Mouse (Mus musculus) large intestine, adult 2 months (tissue): Measurements from ENCODE around the gene Boc. TPM values are rescaled to one million over a fixed set of nuclear protein-coding genes. Genes with fewer than 3 reads are reported as not detected.

Experiments used
- DNase-seq: peaks from one replicate; pipeline ENCODE4 v3.0.0-alpha.2; 2012; ENCODE audit warnings: low read depth, low spot score
- WGBS: fragments of 180-500 bp; shearing (Covaris S2); methylation state at CpG from one replicate; pipeline ENCODE4 v1.1.7; 2018; 5-methylcytosine and 5-hydroxymethylcytosine counted together
- polyA plus RNA-seq: library from polyadenylated mRNA; depleted of rRNA; stranded (reverse); fragments of >200 nt; gene quantifications from 2 replicates; pipeline ENCODE4 v1.2.3, GENCODE M21; 2012

Gene Boc
- polyA plus RNA-seq, 1 experiment = 4.4 TPM

DNA sequence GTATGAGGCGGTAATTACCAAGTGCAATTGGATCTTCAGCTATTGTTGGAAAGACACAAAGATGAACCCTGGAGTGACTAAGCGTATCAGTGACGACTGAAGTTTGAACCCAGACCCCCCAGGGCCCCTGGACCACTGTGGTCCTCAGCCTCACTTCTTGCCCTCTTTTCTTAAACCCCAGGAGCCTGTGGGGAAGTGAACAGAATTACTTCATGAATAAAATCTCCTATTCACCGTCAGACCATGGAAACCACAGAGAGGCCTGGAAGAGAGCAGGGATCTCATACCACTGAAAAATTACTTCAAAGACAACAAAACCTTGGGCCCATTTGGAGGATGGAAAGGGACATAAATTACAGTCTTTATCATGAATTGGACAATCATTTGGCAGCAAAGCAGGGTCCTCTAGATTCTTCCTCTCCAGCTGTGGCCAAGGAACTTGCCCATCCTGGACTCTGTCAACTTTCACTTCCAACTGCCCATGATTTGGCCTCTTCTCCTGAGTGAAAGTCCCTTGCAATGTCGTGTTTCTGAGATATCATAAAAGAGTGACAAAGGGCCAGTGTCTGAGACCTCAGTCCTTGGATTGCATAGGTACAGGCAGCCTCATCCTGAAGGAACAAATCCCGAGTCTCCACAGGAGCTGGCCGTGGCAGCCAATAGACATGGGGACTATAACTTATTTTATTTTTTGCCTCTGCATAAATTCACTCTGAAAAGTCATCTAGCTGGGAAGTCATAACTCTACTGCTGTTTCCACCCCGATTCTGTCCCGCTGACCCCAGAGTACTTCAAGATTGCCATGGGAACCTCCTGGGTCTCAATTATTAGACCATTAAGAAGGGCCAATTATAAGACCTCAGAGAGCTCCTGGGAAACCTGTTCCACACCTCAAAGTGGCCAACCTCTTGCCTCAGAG is 2.6 kb downstream of the Boc start:
- DNase-seq = no peak
- 31% methylated on average over 9 of the region's 9 CpGs for WGBS

DNA sequence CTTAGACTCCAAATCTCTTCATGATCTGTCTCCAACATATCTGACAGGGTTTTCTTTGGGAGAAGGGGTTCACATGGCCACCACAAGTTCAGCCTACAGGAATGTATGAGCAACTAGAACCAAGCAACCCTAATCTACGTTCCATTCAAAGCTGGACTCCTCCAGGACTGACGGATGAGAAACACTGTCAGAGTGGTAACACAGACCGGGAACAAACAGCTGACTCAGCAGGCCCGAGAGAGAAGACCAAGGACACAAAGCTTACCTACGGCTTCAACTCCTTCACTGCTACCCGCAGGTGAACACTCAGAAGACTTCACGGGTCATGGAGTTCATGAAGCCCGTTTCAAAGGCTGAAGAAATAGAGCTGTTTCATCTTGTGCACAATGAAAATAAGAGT is 4.8 kb downstream of the Boc start:
- WGBS = 44% methylated on average over 8 of the region's 8 CpGs
- DNase-seq = no peak

DNA sequence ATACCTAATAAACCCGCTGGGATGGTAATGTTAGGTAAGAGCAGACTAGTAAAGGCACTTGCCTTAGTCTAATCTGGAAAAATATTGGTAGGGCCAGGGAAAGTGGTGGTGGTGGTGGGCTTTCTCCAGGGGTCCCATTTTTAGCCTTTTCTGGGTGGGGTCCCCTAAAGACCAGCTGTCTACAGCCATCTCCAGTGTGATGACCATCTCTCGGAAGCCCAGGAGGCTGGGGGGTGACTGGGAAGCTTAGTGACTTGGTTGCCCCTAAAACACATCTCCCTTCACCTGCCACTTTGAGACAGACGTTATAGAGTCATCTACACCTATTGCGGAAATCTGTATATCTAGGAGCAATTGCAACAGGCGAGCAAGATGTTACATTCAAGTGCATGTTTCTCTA is 6.0 kb downstream of the Boc start:
- no peak for DNase-seq
- WGBS = 72% methylated on average over 5 of the region's 5 CpGs

DNA sequence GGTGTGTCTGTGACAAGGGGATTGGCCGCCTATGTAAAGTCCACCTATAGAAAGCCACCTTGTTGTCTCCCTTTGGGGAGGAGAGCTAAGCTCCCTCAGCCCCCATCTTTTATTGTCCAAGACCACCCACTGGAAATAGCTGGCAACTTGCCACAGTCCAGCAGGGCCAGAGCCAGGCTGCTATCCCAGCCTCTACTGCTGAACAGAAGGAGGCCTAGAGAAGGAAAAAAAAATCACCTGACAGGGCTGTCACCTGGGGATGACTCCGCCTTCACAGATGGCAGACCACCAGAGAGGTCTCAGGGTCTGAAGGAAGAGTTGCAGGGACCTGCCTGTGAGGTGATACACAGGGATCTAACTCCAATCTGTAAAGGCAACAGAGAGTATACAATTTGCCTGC is 6.7 kb downstream of the Boc start:
- WGBS = 78% methylated on average over 2 of the region's 2 CpGs
- DNase-seq = no peak

DNA sequence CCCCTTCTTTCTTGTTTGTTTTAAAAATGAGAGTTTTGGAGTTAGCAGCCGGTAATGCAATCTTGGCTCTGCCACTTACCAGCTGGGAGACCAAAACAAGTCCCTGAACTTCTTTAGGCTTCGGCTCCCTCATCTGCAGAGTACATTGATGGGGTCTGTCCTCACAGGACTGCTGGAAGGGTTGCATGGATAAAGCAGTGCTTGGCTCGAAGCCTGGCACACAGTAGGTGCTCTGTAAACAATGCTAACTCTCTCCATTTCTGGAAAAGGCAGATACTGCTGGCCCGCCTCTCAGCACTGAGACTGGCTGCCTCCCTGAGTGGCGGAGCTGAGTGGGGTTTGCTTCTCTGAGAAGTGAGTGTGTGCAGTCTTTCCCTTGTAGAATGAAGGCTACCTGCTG is 7.2 kb downstream of the Boc start:
- 47% methylated on average over 5 of the region's 5 CpGs for WGBS
- DNase-seq = no peak

DNA sequence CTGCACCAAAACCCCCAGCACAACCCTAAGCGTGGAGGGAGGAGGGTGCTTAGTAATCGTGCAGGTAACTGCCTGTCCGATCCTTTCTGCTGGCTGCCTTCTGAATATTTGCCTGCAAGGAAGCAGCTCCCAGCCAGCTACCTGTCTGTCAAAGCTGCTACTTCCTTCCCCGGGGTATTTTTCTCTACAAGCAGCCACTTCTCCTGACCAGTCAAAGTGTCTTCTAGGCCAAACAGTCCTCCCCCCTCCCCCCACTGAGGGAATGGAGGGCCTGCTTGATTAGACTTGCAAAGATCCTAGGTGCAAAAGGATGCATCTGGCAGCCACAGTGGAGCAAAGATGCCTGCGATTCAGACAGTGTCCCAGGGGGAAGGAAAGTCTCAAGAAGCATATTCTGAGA is 7.9 kb downstream of the Boc start:
- 28% methylated on average over 5 of the region's 5 CpGs for WGBS
- DNase-seq = no peak

DNA sequence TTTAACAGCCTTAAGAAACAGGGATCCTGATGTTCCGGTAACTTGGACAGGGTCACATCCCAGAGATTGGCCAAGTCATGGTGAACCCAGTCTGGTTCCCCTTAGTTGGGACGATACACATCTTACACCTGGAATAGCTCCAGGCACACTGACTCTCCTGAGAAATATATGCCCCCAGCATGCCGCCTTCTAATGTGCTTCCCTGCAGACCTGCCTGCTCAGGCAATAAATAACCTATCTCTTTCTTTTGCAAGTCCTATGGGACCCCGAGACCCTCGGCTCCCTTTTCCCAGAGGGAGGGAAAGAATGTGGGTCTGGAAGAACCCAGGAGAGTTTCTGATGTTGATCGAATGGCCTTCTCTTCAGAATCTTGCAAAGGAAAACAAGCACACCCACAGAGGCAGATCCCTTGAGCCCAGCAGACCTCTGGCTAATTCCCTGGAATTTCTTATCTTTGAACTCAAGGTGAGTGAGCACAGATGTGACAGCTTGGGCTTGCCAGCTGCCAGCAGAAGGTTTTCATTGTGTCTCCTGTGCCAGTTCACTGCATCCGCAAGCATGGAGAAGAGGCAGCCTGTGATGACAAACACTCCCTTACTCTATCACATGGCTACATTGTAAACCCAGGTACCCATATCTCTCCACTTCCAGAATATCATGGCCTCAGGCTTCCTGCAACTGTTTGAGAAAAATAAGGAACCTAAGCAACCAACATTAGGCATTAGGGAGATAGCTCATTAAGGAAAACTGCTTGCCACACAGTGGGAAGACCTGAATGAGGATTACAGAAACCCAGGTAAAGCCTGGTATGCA is 8.6 kb downstream of the Boc start:
- 53% methylated on average over 7 of the region's 7 CpGs for WGBS
- no peak for DNase-seq

DNA sequence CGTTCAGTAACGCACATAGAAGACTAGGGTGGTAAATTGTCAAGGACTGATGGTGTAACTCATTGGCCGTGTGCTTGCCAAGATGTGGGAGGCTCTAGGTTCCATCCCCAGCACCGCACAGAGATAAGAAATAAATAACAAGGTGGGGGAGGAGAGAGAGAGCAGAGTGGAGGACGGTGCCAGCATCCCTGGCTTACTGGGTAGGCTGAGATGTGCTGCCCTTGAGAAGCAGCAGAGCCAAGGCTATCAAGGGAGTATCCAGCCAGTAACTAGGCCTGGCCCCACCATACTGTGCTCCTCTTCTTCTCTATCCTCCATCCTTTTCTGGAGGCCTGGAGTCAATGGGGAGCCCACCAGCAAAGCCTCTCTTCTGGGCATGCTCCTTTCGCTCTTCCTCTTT is 9.3 kb downstream of the Boc start:
- DNase-seq = no peak
- 61% methylated on average over 6 of the region's 6 CpGs for WGBS

DNA sequence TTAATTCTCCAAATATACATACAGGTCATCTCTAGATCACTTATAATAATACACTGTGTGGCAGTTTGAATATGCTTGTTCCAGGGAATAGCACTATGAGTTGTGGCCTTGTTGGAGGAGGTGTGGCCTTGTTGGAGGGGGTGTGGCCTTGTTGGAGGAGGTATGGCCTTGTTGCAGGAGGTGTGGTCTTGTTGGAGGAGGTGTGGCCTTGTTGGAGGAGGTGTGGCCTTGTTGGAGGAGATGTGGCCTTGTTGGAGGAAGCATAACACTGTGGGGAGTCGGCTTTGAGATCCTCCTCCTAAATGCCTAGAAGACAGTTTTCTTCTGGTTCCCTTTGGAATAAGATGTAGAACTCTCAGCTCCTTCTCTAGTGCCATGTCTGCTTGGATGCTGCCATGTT is 10.7 kb downstream of the Boc start:
- WGBS = 64% methylated on average over 1 of the region's 1 CpGs
- DNase-seq = no peak

DNA sequence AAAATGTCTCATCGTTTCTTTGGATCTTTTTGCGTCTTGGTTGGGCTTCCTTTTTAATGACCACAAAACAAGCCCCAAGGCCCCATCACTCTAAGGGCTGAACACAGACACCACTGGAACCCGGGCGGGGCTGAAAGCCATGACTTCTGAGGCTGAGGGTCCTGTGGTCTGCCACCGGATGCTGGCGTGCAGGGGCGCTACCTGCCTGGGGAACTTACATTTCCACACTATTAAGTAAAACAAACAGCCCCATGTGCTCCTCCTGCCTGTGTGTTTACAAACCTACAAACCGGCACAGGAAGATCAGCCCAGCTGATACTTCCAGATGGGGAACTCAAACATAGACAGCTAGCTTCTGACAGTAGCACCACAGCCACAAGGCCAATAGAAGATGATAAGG is 11.9 kb downstream of the Boc start:
- 54% methylated on average over 8 of the region's 8 CpGs for WGBS
- DNase-seq = no peak

DNA sequence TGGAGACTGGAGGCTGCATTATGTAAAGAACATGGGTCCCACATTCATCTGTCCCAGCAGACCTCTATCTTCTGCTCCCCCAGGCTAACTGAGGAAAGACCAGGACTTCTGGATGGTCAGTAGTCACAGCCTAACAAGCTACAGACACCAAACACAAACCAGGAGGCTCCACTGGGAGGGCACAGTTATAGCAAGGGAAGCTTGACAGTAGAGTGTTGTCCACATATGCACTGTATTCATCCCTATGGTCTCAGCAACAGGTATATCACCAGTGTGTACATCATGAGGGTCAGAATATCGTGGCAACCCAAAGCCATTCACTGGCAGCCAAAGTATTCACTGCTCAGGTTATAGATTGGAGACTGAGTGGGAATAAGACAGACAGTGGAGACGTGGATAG is 12.8 kb downstream of the Boc start:
- no peak for DNase-seq
- WGBS = 70% methylated on average over 2 of the region's 2 CpGs

DNA sequence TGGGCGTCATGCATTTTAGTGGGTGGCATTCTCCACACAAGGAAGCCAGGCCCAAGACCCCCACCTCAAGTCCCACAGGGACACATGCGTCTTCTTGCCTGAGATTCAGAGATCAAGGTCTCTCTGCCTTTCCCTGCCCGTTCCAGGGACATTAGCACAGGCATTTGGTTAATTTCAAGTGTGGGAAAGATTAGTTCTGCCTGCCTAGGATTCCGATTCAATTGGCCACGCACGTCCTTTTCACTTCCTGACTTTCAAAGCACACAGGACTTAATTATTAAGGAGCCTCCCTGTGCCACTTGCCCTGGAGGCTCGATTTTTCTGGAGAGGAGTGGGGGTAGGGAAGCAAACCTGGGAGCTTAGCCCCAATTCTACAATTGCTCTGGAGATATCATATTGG is 13.5 kb downstream of the Boc start:
- 55% methylated on average over 7 of the region's 7 CpGs for WGBS
- DNase-seq = no peak

DNA sequence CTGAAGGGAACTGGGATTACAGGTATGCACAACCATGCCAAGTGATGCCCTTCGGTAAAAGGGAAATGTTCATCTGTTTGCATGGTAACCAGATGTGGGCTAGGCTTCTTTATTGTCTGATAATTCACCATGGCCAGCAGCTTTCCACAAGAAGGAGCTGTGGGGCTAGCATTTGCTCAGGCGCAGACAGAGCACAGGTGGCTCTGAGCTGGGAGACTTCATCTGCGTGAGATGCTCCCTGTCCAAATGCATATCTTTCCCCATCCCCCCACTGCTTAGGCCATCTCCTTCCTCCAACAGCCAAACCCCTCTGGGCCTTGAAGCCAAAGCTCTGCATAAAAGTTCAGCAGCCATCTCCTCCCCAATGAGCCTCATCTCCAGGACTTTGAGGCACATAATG is 15.6 kb downstream of the Boc start:
- no peak for DNase-seq
- WGBS = 26% methylated on average over 3 of the region's 3 CpGs

DNA sequence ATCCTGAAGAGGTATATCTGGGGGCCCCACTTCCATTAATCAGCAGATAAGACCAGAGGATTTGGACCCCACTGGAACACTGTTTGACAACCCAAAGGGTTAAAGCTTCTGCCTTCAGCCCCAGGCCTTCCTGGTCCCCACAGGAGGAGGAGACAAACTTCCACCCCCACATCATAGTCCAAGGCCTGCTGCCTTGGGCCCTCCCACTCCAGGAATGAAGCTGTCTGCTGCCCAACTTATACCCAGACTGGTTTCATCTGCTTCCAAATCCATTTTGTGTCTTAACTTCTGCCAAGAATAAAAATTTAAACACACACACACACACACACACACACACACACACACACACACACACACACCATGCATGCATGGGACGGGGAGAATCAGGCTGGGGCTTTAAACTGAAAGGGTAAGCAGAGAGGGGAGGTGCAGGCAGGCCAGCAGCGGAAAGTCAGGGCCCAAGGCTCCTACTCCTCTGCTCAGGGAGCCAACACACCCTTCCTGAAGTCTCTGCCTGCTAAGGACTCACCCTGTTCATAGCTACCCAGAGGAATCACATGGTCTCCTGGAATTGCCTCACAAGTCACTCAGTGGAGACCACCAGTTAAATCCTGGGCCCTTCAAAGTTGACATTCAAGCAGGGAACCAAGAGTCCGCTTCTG is 16.5 kb downstream of the Boc start:
- 43% methylated on average over 3 of the region's 3 CpGs for WGBS
- DNase-seq = no peak

DNA sequence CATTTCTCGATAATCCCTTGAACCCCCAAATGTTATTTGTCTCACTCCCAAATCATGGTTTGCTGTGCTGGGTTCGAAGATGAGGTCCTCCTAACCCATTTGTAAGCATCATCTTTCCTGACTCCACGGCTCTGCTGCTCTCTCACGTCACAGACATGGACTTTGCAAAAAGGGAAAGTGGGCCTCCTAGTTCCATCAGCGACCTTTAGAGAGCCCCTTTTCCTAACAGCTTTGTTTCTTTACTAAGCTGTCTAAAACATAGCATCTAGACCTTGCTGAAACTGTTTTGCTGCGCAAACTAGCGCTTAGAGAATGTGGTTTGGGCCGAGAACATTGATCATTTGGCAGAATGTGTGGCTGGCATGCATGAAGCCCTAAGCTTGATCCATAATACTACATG is 19.1 kb downstream of the Boc start:
- no peak for DNase-seq
- 64% methylated on average over 8 of the region's 8 CpGs for WGBS

DNA sequence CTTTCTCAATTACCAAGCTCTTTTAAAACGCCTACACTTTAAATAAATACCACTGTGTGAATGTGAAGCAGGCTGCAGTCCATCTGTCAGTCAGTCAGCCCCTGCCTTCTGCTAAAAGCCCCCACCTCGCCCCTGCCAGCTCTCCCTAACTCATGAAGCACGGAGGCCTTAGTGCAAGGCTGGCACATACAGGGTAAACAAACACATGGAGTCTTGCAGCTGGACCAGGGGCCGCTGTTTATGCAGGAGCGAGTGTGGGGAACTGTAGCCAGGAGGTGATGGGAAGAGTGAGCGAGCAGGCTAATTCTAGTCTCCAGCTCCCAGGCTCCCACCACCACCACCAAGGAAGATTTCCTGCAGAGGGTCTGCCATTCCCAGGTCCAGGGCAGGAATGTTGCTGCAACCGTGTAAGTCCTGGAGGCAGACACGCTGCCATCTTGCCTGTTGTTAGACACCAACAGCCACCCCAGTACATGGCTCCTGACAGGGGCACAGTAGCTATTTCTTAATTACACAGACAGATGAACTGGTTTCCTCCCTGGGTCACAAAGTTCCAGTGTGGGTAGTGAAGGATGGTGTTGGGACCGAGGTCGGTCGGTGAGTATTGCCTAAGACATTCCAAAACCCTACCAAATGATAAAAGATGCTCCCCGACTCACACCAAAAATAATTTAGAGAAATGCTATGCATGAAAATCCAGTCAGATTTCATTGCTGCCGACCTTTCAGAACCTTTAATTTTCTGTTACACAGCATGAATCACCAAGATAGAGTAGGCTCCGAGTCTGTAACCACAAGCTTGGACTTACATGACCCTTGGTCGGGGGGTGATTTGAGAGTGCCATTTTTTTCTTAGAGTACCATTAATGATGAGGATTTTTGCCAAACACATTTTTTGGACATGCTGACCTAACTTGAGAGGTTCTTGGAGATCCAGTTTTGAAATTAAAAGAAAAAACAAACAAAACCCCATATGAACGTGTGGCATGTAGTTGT is 20.0 kb downstream of the Boc start:
- WGBS = 46% methylated on average over 16 of the region's 16 CpGs

DNA sequence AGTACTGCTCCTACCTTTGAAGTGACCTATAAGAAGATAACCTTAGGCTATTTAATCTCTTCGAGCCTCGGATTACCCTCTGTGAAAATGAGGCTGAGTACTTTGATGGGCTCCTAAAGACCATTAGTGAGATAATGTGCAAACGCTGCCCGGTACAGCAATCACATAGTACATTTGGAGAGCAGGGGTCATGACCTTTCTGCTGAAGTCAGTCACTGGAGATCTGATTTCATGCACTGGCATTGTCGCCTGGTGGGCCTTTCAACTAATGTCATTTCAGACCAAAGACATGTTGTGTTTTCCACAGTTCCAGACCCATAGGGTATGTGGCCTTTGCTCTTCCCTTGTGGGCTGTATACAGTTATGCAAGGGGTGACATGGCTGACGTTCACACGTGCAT is 24.6 kb downstream of the Boc start:
- 50% methylated on average over 7 of the region's 7 CpGs for WGBS
- DNase-seq = no peak

More for the DNA sequence above, 20.0 kb downstream of the Boc start:
- no peak for DNase-seq

DNA sequence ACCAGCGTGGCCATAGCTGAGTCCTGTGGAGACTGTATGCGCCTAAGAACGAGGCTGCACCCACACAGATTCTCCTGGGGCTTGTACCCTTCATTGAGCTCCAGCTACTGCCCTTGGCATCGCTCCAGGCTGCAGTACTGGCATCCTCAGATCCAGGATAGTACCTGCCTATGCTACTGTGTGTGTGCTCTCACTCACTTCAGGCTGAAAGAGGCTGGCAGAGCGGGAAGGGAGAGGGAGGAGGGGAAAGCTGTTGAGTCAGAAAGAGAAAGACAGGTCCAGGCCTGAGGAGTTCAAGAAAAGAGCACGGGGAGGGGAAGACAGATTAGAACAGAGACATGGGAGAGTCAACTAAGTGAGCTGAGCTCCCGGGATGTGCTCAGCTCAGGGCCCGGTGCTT is 25.2 kb downstream of the Boc start:
- WGBS = 69% methylated on average over 8 of the region's 8 CpGs
- DNase-seq = no peak

DNA sequence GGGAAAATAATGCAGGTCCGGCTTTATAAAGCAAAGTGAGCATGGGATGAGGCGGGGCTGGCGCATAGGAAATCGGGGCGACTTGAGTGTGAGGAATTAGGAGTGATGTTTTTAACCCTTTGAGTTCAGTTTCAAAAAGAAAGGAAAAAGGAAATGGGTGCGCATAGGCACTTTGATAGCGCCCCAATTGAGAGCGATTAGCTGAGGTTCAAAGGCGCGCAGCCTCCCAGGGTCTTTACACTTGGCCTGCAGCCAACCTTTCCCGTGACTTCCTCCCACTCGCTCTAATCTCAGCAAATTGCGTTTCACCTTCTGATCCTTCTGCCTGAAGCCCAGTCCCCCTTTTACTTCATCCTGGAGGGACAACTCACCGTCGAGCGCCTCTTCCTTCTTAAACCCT is 25.8 kb downstream of the Boc start:
- WGBS = 86% methylated on average over 16 of the region's 16 CpGs
- DNase-seq = no peak
